Mouse (Mus musculus) brain, adult 2 months (tissue): Measurements from ENCODE around the gene Atp5g1.
"Not testable (repeated sequence)": the region's sequence is repeated elsewhere in the genome, so short reads cannot be mapped to it uniquely, and the experiment has no call there.

Source experiments
- DNase-seq: peaks from one replicate; pipeline ENCODE4 v3.0.0; 2011; ENCODE audit warnings: low read depth, low spot score

Gene Atp5g1

DNA sequence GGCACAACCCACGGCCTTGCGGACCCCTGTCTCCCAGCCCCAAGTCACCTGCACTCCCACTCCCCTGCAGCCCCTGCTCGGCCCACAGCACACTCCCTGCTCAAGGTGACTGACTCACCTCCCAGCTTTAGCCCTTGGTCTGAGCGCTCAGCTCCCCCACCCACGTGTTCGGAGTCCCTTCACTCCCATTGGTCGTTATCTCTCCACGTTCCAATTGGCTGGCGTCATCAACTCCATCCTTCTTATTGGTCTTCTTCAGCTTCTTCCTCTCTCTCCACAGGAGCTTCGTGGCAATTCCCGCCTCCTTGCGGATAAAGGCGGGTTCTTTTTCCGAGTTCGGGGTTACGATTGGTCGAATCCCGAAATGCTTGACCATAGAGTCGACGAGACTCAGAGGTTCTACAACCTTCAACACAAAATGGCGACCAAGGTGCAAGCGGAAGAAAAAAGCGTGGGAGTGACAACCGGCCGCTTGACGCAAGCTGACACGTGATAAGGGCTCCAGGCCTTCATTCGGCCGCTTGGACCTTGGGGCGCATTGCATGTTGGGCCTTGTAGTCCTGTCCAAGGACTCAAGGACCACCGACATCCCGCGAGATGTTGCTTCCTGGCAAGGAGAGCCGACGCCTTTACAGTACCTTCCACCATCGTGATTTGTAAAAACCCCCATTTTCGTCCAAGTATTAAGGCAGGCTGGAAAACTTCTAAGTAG, at the start of gene Atp5g1:
Gene Atp5g1 (minus strand): TSS at position 162 of the 712 bp plus-strand sequence.
- DNase-seq, result peak; percentile 100

DNA sequence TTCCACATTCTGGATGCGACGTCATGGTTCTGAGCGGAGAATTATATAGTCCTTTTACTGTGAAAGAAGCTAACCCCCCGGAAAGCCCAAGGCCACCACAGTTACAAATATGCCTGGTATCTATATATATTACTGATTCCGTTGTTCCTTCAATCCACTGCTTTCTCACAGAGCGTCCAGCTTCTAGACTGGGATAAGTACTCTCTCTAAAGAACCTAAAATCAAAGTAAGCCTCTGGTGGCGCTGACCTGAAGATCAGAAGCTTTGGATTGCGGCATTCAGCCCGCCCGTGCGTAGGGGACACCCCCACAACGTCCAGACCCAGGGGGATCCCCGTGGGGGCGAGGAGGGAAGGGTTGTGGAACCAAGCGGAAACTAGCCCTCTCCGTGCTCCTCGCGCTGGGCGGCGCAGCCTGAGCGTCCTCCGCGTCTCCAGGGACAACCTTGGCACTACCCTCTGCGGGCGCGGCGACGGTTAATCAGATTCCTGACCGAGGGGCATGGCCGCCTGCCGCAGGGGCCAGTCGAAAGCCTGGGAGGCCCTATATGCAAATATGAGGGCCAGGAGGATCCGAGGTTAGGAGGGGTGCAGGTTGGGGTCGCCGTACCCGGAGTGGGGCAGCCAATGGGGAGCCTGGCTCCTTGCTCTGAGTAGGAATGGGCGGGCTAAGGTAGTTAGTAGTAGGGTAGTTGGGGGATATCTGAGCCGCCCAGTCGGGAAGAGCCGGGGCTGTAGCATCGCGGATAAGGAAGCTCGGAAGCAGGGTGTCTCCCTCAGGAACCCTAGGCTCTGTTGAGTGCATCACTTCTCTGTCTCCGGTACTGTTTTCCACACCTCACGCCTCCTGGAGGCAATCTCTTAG, 48.8 kb upstream of the Atp5g1 start:
- DNase-seq, result no peak

DNA sequence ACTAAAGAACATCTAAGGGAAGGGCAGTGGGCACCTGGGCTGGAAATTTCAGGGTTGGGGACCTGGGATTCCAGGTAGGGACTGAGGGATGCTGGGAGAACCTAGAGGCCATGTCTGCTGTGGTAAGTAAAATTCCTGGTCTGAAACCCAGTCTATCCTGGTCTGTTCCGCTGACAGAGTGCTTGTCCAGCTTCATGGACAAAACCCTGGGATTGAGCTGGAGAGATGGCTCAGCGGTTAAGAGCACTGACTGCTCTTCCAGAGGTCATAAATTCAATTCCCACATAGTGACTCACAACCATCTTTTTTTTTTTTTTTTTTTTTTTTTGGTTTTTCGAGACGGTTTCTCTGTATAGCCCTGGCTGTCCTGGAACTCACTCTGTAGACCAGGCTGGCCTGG, 47.3 kb upstream of the Atp5g1 start:
- DNase-seq, result not testable (repeated sequence)

DNA sequence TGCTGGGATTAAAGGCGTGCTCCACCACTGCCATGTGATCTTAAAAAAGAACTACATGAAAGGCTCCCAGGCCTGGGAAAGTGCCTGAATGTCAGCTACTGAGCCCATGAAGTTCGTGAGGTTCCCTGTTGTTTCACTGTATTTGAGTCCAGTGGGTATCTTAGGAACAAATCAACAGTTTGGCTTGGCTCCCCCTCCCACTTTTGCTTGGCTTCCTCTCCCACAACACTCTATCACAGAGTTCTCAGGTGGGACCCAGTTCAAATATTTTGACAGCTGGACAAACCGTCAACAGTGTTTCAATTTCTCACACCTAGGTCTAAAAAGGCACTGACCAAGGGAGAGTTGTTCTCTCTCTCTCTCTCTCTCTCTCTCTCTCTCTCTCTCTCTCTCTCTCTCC, 43.9 kb upstream of the Atp5g1 start:
- no peak for DNase-seq

DNA sequence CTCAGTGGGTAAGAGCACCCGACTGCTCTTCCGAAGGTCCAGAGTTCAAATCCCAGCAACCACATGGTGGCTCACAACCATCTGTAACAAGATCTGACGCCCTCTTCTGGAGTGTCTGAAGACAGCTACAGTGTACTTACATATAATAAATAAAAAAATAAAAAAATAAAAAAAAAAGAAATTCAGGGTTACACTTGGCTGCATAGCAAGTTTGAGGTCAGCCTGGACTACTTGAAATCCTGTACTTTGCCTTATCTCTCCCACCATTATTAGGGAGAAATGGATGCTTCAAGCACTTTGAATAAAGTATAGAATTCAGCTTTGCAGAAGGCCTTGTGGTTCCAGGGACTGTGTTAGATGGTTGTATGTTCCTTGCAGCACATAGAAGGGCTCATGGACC, 41.5 kb upstream of the Atp5g1 start:
- not testable (repeated sequence) for DNase-seq

DNA sequence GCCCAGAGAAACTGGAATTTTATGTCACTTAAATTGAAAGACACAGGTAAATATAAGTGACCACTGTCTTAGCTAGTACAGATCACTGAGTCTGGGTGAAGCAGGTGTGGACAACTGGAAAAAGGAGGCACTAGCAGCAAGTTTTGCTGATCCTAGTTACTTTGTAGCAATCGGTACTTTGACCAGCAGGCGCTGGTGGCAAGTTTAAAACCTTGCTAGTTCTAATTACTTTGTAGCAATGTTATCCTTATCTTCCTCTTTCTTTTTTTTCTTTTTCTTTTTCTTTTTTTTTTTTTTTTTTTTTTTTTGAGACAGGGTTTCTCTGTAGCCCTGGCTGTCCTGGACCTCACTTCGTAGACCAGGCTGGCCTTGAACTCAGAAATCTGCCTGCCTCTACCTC, 40.6 kb upstream of the Atp5g1 start:
- no peak for DNase-seq

DNA sequence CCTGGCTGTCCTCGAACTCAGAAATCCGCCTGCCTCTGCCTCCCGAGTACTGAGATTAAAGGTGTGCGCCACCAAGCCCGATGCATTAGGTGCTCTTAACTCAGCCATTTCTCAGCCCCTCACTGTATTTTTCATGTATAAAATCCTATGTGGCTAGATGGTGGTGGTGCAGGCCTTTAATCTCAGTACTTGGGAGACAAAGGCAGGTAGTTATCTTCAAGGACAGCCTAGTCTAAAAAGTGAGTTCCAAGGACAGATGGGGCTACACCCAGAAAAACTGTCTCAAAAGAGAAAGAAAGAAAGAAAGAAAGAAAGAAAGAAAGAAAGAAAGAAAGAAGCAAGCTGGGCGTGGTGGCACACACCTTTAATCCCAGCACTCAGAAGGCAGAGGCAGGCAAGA, 39.9 kb upstream of the Atp5g1 start:
- no peak for DNase-seq

DNA sequence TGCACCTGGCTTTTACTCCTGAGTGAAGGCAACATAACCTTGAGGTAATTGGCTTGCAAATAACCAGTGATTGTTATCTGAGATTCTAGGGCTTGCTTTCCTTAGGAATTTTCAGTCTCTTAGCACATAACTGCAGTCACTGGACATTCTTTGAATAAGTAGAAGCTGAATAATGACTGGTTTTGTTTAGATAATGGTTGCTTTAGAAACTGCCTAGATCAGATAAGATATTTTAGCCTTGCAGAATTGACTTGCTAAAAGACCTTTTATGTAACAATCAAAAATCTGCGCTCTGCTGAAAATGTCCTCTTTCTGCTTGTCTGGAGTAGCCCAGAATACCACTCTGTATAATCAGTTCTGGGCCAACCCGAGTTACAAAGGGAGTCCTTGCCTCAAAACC, 38.6 kb upstream of the Atp5g1 start:
- no peak for DNase-seq

DNA sequence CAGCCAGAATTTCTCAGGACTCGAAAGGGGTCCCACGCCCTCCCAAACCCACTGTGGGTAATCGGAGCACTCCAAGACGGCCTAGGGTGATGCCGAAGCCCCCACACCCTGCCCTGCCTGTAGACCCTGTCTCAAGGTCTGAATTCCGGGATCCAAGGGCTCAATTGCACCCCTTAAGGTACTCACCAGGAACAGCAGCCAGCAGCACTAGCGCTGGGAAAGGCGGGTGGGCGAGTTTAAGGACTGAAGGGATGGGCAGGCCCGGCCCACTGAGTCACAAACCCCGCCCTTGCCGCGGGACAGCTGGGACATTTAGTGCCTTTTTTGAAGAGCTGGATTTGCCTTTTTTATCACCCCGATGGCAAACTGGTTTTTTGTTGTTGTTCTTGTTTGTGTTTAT, 36.3 kb upstream of the Atp5g1 start, which contains the start of gene Calcoco2:
Gene Calcoco2 (minus strand): TSS at position 214 of the 400 bp plus-strand sequence.
- DNase-seq, result no peak

DNA sequence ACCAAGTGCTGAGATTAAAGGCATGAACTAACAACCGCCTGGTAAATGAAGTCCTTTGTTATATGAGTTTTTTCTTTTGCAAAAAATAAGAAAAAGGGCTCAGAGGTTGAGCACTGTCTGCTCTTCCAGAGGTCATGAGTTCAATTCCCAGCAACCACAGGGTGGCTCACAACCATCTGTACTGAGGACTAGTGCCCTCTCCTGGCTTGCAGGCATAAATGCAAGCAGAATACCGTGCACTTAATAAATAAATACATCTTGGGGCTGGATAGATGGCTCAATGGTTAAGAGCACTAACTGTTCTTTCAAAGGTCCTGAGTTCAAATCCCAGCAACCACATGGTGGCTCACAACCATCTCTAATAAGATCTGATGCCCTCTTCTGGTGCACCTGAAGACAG, 35.5 kb upstream of the Atp5g1 start:
- DNase-seq, result not testable (repeated sequence)

DNA sequence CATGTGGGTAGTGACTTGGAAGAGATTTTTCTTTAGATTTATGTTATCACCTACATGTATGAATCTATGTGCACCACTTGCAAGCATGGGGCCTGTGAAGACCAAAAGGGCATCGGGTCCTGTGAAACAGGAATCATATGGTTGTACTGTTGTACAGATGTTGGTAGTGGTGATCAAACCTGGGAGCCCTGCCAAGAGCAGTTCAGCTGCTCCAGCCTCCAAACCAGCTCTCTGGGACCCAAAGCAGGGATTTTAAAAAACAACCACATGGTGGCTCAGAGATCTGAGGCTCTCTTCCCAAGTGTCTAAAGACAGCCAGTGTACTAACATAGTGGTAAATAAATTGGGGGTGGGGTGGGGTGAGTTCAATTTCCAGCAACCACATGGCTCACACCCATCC, 32.9 kb upstream of the Atp5g1 start:
- DNase-seq, result no peak

DNA sequence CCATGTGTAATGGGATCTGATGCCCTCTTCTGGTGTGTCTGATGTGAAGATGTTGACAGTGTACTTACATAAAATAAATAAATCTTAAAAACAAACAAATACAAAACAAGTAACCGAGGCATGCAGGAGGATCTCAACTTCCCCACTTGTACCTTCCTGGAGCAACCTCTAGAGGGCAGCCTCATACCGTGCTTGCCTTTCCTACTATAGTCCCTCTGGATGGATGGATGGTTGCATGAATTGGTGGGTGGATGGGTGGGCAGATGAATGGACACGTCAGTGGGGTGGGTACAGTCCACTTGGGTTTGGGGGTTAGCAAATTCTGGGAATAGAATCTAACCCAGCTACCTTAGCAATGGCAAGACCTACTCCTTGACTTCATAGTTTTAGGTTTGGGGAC, 17.9 kb upstream of the Atp5g1 start:
- DNase-seq, result peak; percentile 44

DNA sequence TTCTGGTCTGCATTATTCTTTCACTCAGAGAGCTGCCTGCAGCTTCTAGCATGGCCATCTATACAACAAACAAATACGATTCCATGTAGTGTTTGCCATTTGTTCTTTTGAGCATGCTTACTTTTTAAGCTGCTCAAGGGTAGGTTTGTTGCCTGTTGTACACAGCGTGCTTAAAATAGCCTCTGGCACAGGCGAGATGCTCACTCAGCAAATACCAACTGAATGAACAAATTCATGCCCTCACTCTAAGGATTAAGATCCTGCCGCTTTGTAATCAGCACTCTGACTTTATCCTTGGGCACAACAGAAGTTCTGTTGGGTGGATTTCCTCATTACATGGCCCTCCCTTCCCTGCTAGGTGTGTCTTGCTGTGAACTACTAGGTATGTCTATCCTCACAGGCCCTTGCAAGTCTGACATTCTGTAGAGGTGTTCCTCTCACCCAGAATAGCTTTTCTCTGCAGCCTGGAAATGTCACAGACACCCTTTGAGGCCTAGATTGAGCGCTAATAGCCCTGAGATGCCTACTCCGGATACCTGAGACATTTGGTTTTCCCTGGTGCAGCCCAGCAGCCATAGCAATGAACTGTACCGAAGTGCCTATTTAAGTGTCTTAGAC, 17.3 kb upstream of the Atp5g1 start:
- no peak for DNase-seq

DNA sequence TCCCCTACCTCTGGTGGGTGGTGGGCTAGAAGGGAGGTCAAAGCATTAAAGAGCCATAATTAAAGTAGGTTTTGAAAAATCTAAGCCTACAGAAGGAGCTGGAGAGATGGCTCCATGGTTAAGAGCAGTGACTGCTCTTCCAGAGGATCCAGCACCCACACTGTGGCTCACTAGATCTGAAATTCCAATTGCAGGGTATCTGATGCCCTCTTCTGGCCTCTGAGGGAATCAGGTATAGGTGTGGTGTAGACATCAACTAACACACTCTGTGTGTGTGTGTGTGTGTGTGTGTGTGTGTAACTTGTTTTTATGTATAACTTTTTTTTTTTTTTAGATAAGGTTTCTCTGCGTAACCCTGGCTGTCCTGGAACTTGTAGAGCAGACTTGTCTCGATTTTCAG, 15.6 kb upstream of the Atp5g1 start:
- peak; percentile 35 for DNase-seq

DNA sequence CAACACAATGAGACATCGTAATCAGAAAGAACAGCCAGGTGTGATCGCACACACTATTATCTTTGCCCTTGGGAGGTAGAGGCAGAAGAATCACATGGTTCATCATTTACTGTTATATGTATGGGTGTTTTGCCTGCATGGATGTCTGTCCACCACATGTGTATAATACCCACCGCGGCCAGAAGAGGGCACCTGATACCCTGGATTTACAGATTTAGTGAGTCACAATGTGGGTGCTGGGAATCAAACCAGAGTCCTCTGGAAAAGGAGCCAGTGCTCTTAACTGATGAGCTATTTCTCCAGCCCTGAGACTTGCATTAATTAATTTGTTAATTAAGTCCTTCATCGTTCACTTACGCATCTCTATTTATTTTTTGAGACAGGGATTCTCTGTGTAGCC, 12.5 kb upstream of the Atp5g1 start:
- DNase-seq, result no peak

DNA sequence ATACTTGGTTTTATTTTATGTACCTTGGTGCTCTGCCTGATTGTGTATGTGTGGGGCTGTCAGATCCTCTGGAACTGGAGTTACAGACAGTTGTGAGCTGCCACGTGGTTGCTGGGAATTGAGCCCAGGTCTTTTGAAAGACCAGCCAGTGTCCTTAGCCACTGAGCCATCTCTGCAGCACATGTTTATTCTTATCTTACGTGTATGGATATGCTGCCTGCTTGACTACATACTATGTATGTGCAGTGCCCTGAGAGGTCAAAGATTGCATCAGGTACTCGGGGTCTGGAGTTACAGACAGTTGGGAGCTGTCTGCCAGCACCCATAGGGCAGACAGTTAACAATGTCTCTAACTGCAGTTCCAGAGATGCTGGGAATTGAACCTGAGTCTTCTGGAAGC, 7.2 kb upstream of the Atp5g1 start:
- no peak for DNase-seq

DNA sequence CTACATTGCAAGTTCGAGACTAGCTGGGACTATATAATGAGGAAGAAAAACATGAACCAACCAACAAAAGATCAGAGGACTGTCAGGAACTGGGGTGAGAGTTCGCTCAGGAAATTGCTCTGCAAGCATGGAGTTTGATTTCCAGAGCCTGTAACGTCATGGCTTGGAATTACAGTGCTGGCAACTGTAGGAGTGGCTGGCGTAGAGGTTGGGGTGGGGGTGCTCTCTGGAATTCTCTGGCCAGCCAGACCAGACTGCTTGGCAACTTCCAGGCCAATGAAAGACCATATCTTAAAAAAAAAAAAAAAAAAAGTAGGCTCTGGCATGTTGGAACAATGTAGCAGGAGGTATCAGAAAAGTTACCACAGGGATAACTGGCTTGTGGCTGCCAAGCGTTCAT, 5.3 kb upstream of the Atp5g1 start:
- no peak for DNase-seq

DNA sequence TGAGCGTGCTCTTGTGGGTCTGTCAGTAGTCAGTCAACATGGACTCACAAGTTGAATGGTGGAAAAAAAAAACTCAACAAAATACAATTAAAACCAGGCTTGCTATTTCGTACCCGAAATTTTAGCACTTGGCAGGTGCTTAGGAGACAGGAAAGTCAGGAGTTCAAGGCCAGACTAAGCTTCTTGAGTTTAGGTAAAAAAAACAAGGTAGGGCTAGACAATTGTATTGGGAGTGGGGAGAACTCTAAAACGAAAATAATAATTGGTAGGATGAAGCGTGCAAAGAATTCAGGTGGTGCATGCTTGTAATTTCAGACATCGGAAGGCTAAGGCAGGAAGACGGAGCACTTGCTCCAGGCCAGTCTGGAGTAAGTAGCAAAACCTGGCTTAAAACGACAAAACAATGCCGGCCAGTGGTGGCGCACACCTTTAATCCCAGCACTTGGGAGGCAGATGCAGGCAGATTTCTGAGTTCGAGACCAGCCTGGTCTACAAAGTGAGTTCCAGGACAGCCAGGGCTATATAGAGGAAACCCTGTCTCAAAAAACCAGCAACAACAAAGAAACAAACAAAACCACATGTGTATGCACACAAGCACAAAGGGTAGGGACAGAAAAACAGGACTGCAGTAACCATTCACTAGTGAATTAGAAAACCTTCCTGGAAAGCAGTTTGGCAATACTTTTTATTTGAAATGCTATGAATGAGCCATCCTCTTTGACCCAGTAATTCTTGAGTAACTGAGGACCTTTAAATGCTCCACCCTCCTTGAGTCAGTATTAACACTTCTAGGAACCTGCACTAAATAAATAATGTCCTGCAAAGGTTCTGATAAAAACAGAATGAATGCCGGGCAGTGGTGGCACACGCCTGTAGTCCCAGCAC, 993 bp upstream of the Atp5g1 start:
- DNase-seq, result no peak

DNA sequence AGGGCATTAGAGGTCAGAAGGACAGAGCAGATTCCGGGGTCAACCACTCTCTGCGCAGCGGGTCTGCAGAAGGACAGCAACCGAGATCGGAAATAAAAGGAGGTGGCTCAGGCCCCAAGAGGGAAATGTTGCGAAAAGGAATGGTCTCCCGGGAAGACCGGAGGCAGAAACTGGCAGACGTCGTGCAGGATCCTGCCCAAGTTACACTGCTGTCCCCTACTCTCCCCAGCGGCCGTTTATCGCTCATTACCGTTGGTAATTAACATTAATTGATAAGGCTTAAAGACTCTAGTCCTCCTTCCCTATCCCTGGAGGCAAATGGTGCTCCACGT, 327 bp downstream of the Atp5g1 start:
- peak; percentile 30 for DNase-seq

DNA sequence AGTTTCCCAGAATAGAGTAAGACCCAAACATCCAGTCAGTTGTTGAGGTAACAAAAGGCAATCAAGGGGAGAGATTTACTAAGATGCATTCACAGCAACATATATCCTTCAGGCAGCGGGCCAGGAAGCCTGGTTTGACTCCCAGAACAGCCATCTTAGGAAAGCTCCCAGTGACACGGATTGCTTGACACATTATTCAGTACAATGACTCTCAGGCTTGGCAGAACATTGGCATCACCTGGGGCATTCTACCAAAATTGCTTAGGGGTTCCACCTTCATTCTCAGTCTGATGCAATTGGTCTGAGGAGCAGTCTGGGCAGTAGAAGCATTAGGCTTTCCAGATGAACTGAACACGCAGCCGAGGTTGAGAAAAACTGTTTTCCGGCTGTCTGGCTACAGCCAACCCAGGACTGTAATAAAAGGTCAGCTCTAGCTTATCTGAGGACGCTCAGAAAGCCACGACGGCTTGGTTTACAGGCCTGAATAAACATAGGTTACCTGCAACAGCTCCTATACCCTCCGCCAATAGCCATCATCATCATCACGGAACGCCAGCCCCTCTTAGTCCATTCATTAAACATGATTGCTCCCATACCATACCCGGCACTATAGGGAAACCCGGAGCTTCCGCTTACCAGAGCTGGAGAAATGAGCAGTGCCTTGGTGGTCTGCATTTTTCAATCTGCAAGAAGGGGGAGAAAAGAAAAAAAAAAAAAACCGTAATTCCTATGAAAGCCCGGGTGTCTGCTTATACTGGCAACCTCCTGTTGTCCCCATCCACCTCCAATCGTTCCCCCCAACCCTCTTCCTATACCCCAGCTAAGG, 906 bp downstream of the Atp5g1 start:
- DNase-seq, result peak; percentile 55
